Mouse (Mus musculus): Measurements from ENCODE around the gene Mbd6.

The Mbd6 gene

GRCm38 (mm10) chr10:127263631-127264030 lies 25.2 kb downstream of the Mbd6 start:
- no peak for DNase-seq (ENCODE audit: low read depth, low spot score)

GRCm38 (mm10) chr10:127262548-127263398 lies 26.0 kb downstream of the Mbd6 start, which contains the start of gene Kif5a:
Kif5a (minus strand) TSS chr10:127263348.
- DNase-seq (ENCODE audit: low read depth, low spot score), result peak; percentile 87

- peak; percentile 75 for DNase-seq (ENCODE audit: low read depth, low spot score)
Measured at GRCm38 (mm10) chr10:127261706-127262547, 26.9 kb downstream of the Mbd6 start.

GRCm38 (mm10) chr10:127258489-127258888 lies 30.3 kb downstream of the Mbd6 start:
- peak; percentile 46 for DNase-seq (ENCODE audit: low read depth, low spot score)

GRCm38 (mm10) chr10:127257790-127258189 lies 31.0 kb downstream of the Mbd6 start:
- no peak for DNase-seq (ENCODE audit: low read depth, low spot score)

- DNase-seq (ENCODE audit: low read depth, low spot score), result peak; percentile 69
Measured at GRCm38 (mm10) chr10:127255625-127256345, 33.0 kb downstream of the Mbd6 start.

GRCm38 (mm10) chr10:127250810-127251209 lies 38.0 kb downstream of the Mbd6 start:
- DNase-seq (ENCODE audit: low read depth, low spot score), result no peak

GRCm38 (mm10) chr10:127238241-127238824 lies 50.5 kb downstream of the Mbd6 start:
- no peak for DNase-seq (ENCODE audit: low read depth, low spot score)

GRCm38 (mm10) chr10:127236541-127236940 lies 52.3 kb downstream of the Mbd6 start:
- DNase-seq (ENCODE audit: low read depth, low spot score), result no peak

- DNase-seq (ENCODE audit: low read depth, low spot score), result peak; percentile 57
Measured at GRCm38 (mm10) chr10:127233141-127233540, 55.7 kb downstream of the Mbd6 start.

Measured in brain, adult 2 months (tissue).